Mouse (Mus musculus): Measurements from ENCODE around the gene Usp1. TPM values are rescaled to one million over a fixed set of nuclear protein-coding genes. Genes with fewer than 3 reads are reported as not detected.

Gene Usp1
- 10 to 100 TPM; 50.2 to 52.3 TPM for total RNA-seq (2023)

GRCm38 (mm10) chr4:98923568-98924070 lies at the start of gene Usp1:
Gene Usp1, plus strand, starts transcription at chr4:98923810.

Other genes starting within 250 kb of the Usp1 start
- gene L1td1, start 197.1 kb upstream of the Usp1 start, total RNA-seq (2023): not detected
- gene Kank4, start 106.3 kb upstream of the Usp1 start, total RNA-seq (2023): not detected
- gene I0C0044D17Rik, start 100.0 kb upstream of the Usp1 start, total RNA-seq (2023): not detected
- gene Angptl3, start 107.1 kb downstream of the Usp1 start, total RNA-seq (2023): not detected
- 1 to 10 TPM in 1 of 2 experiments, under 1 TPM in 1; 0.73 to 2.1 TPM for gene Dock7, start 197.1 kb downstream of the Usp1 start, total RNA-seq (2023)

Measured in B cell, adult 67 days (primary cell).